Comparison of ENCODE assay signal across 8 mouse cellular contexts in the genomic region with DNA sequence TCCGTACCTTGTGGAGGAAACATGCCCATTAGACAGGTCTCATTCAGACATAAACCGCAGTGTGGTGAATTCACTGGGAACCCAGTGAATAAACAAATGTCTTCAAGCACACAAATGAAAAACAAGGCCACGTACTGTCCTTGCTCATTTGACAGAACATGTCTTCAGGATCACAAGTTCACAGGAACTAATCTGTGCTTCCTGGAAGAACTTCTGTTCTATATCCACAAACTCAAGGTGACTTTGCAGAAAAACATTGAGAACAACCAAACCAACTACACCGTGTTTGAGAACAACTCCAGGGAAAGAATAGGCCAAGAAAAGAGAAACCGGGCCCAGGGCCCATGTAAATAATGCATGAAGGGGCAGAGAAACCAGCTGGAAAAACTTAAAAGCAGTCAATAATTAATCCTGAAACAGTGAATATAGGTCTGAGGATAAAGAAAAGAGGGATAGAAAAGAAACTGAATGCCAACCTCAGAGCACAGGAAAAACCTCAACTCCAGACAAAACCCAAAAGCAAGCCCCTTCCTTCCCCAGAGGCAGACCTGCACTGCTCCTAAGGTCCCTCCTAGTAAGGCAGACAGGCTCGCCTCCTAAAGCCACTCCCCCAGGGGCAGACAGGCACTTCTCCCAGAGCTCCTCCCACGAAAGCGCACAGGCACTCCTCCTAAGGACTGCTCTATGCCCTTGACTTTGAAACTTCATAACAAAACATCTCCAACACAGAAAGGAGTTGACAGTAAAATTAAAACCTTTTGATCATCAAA. TPM values are rescaled to one million over a fixed set of nuclear protein-coding genes. Genes with fewer than 3 reads are reported as not detected.
DNase-seq lines count a peak whose midpoint lies in the region; ATAC-seq and TF ChIP-seq lines count a peak whose summit lies in the region.

No protein-coding gene starts in this region.

- H3K4me3 ChIP-seq in hindbrain, embryonic 13.5 days: no peak overlapping the region
- no peak overlapping the region for H3K4me3 ChIP-seq in hindbrain, postnatal 0 days (ENCODE audit: low read length)
- H3K4me3 ChIP-seq in heart, embryonic 11.5 days (ENCODE audit: low read depth, low read length): no peak overlapping the region
- no peak overlapping the region for H3K4me3 ChIP-seq in small intestine, adult 2 months (ENCODE audit: low read depth, low read length)

- TF ChIP-seq CTCF in hindbrain, postnatal 0 days (IDR thresholded peaks at IDR 0.05; ENCODE audit: low read depth): no peak
- no peak for TF ChIP-seq CTCF in small intestine, adult 2 months (IDR thresholded peaks at IDR 0.05; ENCODE audit: extremely low read depth, insufficient read length, insufficient replicate concordance, low read depth, low read length)

- TF ChIP-seq POLR2A in small intestine, adult 2 months (IDR thresholded peaks at IDR 0.05; ENCODE audit: low read depth, low read length): peak; percentile 39; the same call in 1 of the 2 replicates

- H3K9me3 ChIP-seq in hindbrain, embryonic 13.5 days: no peaks in the 10 kb centered on the region
- no peaks in the 10 kb centered on the region for H3K9me3 ChIP-seq in hindbrain, postnatal 0 days (ENCODE audit: low read length)
- H3K9me3 ChIP-seq in heart, embryonic 11.5 days (replicated peaks; ENCODE audit: control insufficient read depth, low read length): no peaks in the 10 kb centered on the region

- H3K27ac ChIP-seq in hindbrain, embryonic 13.5 days: 0 out of 2 replicates have a peak overlapping the region, but pooled peaks have one; percentile 9
- no peak overlapping the region for H3K27ac ChIP-seq in hindbrain, postnatal 0 days
- peak overlapping the region; percentile 42; the same call in 1 of the 2 replicates for H3K27ac ChIP-seq in heart, embryonic 11.5 days (ENCODE audit: low read depth, low read length)
- peak overlapping the region; percentile 39; the same call in 1 of the 2 replicates for H3K27ac ChIP-seq in small intestine, adult 2 months (ENCODE audit: insufficient read depth, low read depth, low read length)

- H3K4me1 ChIP-seq in hindbrain, embryonic 13.5 days (replicated peaks): peaks cover 31% of the 10 kb centered on the region
- no peaks in the 10 kb centered on the region for H3K4me1 ChIP-seq in hindbrain, postnatal 0 days (ENCODE audit: insufficient read depth, low read length)
- H3K4me1 ChIP-seq in heart, embryonic 11.5 days (ENCODE audit: control insufficient read depth, insufficient read depth, low read length): peaks cover 16% of the 10 kb centered on the region
- H3K4me1 ChIP-seq in small intestine, adult 2 months (ENCODE audit: control insufficient read depth, insufficient read depth, insufficient read length, low read length): peaks cover 40% of the 10 kb centered on the region

- 0 out of 2 replicates have a peak, but pooled peaks cover 2% of the 10 kb centered on the region for H3K36me3 ChIP-seq in hindbrain, embryonic 13.5 days
- no peaks in the 10 kb centered on the region for H3K36me3 ChIP-seq in hindbrain, postnatal 0 days (ENCODE audit: insufficient read depth, low read length)
- no peaks in the 10 kb centered on the region for H3K36me3 ChIP-seq in heart, embryonic 11.5 days (ENCODE audit: control insufficient read depth, insufficient read depth, low read length)
- no peaks in the 10 kb centered on the region for H3K36me3 ChIP-seq in small intestine, adult 2 months (ENCODE audit: control insufficient read depth, insufficient read depth, low read length)

- intact Hi-C loops in left cerebral cortex, postnatal 36 days (cut with DNase I): no loop called here

- H3K9ac ChIP-seq in hindbrain, embryonic 13.5 days: no peak overlapping the region
- no peak overlapping the region for H3K9ac ChIP-seq in hindbrain, postnatal 0 days (replicated peaks; ENCODE audit: low read length)
- no peak overlapping the region for H3K9ac ChIP-seq in heart, embryonic 11.5 days (ENCODE audit: low read depth, low read length)

- no peak for DNase-seq in hindbrain, postnatal 0 days (ENCODE audit: low spot score)
- DNase-seq in adrenal gland, postnatal 36 days: peak; percentile 84 to 86
- peak; percentile 70 to 81 for DNase-seq in kidney, postnatal 4 days
- no peak for DNase-seq in frontal cortex, postnatal 25 days (ENCODE audit: low spot score in 2 of 2)
- no peak for DNase-seq in left cerebral cortex, postnatal 36 days (ENCODE audit: low spot score in 2 of 2)

- 63% methylated on average over 8 of the region's 8 CpGs for WGBS in hindbrain, embryonic 13.5 days
- 52% methylated on average over 8 of the region's 8 CpGs for WGBS in hindbrain, postnatal 0 days
- WGBS in heart, embryonic 11.5 days (ENCODE audit: insufficient replicate concordance): 46% methylated on average over 8 of the region's 8 CpGs
- WGBS in small intestine, adult 2 months: 30% methylated on average over 8 of the region's 8 CpGs

- no peak overlapping the region for H3K4me2 ChIP-seq in hindbrain, embryonic 13.5 days
- no peak overlapping the region for H3K4me2 ChIP-seq in hindbrain, postnatal 0 days (ENCODE audit: low read depth, low read length)
- H3K4me2 ChIP-seq in heart, embryonic 11.5 days: peak overlapping the region; percentile 3; the same call in 1 of the 2 replicates

- no peaks in the 10 kb centered on the region for H3K27me3 ChIP-seq in hindbrain, embryonic 13.5 days
- no peaks in the 10 kb centered on the region for H3K27me3 ChIP-seq in hindbrain, postnatal 0 days (ENCODE audit: insufficient read depth, low read length)
- H3K27me3 ChIP-seq in heart, embryonic 11.5 days (ENCODE audit: control insufficient read depth, insufficient read depth, low read length): peaks cover 51% of the 10 kb centered on the region
- no peaks in the 10 kb centered on the region for H3K27me3 ChIP-seq in small intestine, adult 2 months (ENCODE audit: control insufficient read depth, insufficient read depth, low read length)

- ATAC-seq in hindbrain, embryonic 13.5 days (ENCODE audit: low FRiP score): no peak
- ATAC-seq in hindbrain, postnatal 0 days: no peak
- ATAC-seq in heart, embryonic 11.5 days (replicated peaks; ENCODE audit: insufficient number of reproducible peaks, low FRiP score, low TSS enrichment): peak; percentile 88

RNA-seq across cellular contexts. Expression of a gene that starts 44.2 kb away (rescaled TPM):
- polyA plus RNA-seq in hindbrain, embryonic 13.5 days (2015; fragmentation: Nextera tagmentation; extraction: Ambion mirVana): 5.2 and 5.6 TPM in 2 replicates
- 19.7 and 22.6 TPM in 2 replicates for total RNA-seq in hindbrain, postnatal 0 days (2014; rRNA removed)
- 3.8 and 4.1 TPM in 2 replicates for polyA plus RNA-seq in hindbrain, postnatal 0 days (2015; fragmentation: Nextera tagmentation; extraction: Ambion mirVana)
- 10 to 100 TPM; 50.0 to 76.7 TPM for total RNA-seq in adrenal gland, postnatal 36 days (2021)
- polyA plus RNA-seq in heart, embryonic 11.5 days (2014; fragmentation: Nextera tagmentation; extraction: Ambion mirVana): 4.3 and 4.6 TPM in 2 replicates
- polyA plus RNA-seq in small intestine, adult 2 months (2012; rRNA removed): 1.8 and 4.9 TPM in 2 replicates
- 10 to 100 TPM; 50.5 to 55.9 TPM for total RNA-seq in left cerebral cortex, postnatal 36 days (2021)

Comparison
In these comparisons a context has a peak if more than half of its experiments do, and no peak if none do; other contexts are left out.
1. DNase-seq: peak in adrenal gland, postnatal 36 days (2 of 2) and kidney, postnatal 4 days (2 of 2); none in hindbrain, postnatal 0 days (single experiment), frontal cortex, postnatal 25 days (0 of 2) and left cerebral cortex, postnatal 36 days (0 of 2).